Mouse (Mus musculus): Measurements from ENCODE around the gene Mgat5. TPM values are rescaled to one million over a fixed set of nuclear protein-coding genes. Genes with fewer than 3 reads are reported as not detected.

Gene Mgat5
- total RNA-seq, 4 experiments from 2014 or later, result 0.44 to 0.99 (median 0.85) TPM

DNA sequence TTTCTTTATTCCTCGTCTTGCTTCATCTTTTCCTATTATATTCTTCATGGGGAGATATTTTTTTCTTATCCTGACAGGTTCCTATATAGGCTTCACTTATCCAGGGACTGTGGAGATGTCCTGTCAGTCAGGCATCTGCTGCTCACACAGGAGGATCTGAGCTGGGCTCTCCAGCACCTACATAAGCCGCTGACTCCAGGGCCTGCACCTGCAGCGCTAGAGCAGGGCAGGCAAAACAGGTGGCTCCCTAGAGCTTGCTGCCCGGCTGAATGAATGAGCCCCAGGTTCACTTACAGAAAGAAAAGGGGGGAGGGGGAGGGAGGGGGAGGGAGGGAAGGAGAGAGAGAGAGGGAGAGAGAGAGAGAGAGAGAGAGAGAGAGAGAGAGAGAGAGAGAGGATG is 175.3 kb downstream of the Mgat5 start:
- no peak for DNase-seq (ENCODE audit: low spot score in 2 of 2)

DNA sequence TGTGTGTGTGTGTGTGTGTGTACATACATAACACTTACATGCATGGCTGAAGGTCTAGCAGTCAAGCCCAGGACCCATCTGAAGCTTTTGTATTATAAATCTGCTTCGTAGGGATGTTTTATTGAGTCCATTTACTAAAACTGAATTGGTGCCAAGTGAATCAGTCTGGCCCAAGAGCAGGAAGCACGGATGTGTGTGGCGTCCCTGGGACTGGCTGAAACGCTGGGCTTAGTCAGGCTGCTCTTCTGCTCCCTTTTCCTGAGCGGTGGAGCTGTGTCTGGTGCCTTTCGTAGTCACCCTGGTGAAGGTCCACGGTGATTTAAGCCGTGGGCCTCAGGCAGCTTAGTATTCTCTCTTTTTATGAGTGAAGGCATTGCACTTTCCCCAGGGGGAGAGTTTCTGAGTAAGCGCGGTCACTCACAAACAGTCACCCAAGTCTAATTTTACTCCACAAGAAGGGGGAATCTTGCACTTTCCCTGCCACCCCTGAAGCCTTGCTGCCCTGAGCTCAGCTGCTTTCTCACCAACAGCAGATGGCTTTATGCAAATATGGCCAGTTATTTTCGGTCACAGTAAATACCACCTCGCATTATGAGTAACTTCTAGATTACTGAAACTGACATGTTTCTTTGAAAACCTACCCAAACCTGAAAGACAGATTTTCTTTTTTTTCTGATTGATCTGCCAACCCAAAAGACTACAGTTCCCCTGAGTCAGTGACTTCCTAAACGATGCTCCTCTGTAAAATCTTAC is 176.1 kb downstream of the Mgat5 start:
- DNase-seq (ENCODE audit: low spot score in 2 of 2), result no peak

DNA sequence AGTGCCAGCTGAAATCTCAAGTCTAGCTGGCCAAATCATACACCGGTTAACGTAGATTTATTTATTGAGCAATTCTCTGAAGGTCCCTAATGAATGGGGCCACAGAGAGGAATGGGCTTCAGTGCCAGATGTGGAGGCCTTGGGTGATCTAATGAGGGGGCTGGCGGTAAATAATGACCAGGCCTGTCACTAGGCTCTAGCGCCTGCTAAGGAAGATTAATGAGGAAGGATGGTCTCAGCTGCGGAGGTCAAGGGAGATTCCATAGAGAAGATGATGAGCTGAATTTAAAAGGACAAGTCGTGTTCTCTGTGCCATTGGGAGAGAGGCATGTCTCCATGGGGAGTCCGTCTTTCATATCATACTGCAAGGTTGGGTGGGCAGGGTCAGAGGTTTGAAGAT is 178.3 kb downstream of the Mgat5 start:
- no peak for DNase-seq (ENCODE audit: low spot score in 2 of 2)

DNA sequence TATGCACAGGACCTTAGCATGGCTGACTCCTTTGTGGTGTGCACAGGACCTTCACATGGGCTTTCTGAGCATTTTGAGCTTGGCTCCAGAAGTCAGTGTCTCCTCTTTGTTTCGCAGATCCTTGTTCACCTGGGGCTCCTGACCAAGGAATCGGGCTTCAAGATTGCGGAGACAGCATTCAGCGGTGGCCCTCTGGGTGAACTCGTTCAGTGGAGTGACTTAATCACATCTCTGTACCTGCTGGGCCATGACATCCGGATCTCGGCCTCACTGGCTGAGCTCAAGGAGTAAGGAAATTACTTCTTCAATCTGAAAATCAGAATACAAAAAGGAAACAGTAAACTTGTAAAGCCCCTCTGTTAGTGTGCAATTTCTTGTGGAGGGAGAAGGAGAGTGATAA is 182.4 kb downstream of the Mgat5 start:
- no peak for DNase-seq (ENCODE audit: low spot score in 2 of 2)

DNA sequence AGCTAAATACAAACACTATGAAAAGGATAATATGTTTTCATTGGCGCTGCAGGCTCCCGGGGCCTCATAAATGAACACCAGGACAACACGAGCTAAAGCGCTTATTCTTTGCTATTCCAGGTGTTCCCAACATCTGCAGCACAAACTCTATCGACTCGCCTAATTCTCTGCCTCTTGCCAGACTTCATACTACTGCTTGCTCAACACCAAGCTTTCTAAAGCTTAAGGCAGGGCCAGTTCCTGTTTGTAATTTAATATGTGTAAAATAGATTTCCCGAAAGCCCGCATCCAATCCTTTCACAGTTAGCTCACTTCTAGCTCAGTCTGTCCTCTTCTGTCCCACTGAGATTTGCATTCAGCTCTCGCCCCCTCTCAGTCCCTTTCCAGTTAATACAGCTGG is 182.8 kb downstream of the Mgat5 start:
- no peak for DNase-seq (ENCODE audit: low spot score in 2 of 2)

DNA sequence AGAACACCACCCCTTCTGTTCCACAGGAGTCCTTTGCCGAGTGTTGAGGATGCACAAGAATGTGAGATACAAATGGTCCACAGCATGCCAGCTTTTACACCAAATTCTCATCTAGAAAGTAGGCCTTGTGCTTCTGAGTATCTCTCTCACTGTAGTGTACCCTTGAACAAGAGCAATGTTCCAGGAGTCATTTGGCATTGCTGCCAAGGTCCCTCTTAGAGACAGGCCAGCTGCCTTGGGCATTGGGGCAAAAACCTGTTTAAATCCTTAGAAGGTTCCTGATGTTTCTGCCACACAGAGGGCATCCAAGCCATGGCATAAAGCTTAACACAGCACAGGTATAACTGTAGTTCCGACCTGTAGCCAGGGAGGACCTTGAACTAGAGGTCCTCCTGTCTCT is 189.9 kb downstream of the Mgat5 start:
- no peak for DNase-seq (ENCODE audit: low spot score in 2 of 2)

DNA sequence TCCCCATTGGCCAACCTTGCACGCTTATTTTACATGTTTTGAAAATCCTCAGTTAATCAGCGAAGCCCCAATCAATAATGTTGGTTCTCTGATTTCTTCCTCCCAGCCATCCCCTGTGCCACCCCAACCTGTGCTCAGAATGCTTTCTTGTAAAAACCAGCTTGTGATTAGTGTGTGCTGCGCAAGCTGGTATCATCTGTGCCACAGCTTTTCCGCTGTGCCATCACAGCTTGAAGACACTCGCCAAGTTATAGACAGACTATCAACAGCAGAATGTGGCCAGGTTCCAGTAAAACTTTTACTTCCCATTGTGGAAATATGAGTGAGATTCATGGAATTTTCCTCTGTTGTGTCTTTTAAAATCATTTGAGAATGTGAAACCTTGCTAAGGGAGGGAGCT is 190.9 kb downstream of the Mgat5 start:
- no peak for DNase-seq (ENCODE audit: low spot score in 2 of 2)

DNA sequence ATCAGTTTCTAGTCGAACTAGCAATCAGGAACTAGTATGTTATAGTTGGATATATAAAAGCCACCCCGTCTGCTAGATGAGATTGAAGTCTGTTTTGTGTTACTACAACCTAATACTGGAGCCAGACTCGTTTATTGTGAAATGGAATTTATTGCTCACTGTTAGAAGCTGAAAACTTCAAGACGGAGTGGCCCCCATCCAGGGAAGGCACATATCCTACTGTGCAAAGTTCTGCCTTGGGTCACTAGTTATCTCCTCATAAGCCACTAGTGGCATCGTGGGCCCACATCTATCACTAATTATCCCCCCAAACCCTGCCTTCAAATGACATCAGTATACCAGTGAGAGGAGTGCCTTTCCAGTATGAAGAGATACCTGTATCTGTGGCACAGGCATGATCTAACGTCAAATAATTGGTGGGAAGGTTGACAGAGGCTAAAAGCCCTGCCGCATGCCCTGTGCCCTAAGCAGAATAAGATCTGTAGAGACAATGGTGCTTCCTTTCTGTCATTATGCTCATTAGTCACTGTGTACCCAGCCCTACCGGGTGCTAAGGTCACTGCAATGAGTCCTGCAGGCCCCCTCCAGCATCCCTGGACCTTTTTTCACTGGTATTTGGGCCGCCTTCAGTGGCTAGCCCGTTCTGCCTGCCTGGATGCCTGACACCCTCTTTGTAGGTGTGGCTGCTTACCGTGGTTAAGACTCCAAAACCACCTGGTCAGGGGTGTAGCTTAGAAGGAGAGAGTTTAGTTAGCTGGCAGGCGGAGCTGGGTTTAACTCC is 191.9 kb downstream of the Mgat5 start:
- no peak for DNase-seq (ENCODE audit: low spot score in 2 of 2)

DNA sequence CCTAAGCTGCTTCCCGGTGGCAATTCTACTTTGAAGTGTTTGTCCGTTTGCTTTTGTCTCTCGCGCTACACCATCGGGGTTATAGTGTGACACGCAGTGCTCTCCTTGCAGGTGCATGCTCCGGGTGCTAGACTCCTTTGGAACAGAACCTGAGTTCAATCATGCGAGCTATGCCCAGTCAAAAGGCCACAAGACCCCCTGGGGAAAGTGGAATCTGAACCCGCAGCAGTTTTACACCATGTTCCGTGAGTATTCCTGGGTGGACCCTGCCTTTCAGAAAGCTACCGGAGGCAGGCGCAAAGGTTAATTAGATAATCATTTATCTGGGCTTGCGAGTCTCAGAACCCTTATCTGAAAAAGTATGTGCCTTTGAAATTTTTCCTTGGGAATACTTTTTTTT is 192.6 kb downstream of the Mgat5 start:
- DNase-seq (ENCODE audit: low spot score in 2 of 2), result no peak

DNA sequence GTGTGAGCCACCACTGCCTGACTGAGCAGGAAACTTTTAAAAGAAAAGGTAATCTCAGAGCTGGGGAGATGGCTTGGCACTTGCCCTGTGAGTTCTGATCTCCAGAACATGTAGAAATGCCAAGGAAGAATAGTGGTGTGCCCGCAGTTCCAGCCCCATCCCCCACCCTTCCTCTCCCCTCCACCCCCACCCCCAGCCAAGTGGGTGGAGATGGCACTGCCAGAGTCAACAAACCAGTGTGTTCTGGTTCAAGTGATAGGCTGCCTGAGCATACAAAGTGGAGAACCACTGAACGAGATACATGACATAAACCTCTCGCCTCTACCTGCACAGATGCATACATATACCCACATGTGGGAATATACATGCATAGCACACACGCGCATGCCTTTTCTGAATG is 193.4 kb downstream of the Mgat5 start:
- no peak for DNase-seq (ENCODE audit: low spot score in 2 of 2)

DNA sequence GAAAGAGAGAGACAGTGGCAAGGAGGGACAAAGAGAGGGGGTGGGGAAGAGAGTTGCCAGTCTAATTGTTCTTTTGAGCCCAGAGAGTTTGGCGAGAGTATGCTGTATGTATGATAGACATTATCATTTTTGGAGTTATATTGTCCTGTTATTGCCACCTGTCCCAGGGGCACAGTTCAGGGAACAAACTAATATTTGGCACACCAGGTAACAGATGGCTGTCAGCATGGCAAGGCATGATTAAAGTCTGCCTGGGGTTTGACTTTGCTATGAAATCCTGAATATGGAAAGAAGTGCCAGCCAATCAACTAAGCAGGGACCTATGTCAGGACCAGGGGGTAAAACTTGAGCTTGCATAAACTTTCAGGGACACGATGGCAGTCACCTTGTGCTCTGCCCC is 195.4 kb downstream of the Mgat5 start:
- DNase-seq (ENCODE audit: low spot score in 2 of 2), result no peak

DNA sequence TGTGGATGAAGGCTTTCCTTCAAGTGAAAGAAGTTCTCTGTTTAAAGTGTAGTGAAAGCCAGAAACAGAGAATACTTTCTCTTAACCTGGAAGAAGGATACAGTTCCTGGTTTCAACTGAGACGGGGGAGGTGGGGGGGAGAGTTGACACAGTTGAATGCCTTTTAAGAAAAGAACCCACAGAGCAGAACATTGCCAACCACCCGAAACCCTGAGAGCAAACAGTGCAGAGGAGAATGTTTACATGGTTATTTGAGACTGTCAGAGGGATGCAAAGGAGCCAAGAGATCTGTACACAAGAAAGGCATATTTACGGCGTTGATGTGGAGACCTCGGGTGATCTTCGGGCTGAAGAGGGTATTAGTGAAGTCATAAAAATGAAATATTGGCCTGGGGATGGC is 195.9 kb downstream of the Mgat5 start:
- DNase-seq (ENCODE audit: low spot score in 2 of 2), result no peak

DNA sequence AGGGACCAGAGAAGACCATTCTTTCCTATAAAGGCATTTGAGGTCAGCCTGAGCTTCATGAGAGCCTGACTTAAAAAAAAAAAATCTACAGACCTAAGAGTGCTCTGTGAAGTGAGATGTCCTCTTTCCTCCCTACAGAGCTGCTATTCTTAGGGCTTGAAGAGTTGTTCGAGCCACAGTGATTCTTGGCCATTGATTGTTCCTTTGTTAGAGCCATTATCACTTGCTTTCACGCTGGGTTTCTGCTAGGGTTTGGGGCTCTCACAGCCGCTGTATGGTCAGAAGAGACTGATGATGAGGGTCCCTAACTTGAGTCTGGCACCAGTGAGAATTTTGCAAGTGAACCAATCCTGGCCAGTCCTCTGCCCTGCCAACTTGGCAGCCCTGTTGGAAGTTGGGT is 199.8 kb downstream of the Mgat5 start:
- DNase-seq (ENCODE audit: low spot score in 2 of 2), result no peak

DNA sequence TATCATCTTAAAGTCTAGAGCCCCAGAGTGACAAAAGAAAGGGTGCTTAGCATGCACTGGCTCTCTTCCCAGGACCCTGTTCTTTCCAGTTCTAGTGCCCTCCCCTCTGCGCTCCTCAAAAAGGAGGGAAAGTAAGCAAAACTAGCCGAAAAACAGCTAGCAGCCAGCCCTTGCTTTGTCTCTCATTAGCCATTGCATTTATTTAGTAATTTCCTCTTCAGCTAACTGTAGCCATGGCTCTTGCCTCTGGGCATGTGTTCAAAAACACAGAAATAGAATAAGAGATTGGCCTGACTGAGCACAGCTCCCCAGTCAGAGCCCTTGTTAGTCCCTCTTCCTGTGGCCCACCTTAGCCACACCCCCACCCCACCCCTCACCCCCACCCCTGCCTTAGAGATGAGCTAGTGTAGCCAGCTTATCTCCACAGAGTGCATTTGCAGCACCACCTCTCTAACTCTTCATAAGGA is 204.2 kb downstream of the Mgat5 start:
- DNase-seq (ENCODE audit: low spot score in 2 of 2), result no peak

DNA sequence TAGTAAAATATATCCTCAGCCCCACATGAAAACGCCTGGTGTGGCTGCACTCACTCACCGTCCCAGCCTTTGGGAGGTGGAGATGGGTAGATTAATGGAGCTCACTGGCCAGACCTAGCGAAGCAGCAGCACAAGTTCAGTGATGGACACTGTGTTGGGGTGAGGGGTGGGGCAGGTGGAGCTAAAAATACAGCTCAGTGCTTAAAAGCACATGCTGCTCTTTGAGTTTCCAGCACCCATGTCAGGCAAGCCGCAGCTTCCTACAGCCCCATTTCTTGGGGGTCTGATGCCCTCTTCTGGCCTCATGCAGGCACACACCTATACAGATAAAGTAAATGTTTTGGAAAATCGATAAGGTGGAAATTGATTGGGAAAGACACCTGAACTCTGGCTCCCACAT is 204.7 kb downstream of the Mgat5 start:
- DNase-seq (ENCODE audit: low spot score in 2 of 2), result no peak

DNA sequence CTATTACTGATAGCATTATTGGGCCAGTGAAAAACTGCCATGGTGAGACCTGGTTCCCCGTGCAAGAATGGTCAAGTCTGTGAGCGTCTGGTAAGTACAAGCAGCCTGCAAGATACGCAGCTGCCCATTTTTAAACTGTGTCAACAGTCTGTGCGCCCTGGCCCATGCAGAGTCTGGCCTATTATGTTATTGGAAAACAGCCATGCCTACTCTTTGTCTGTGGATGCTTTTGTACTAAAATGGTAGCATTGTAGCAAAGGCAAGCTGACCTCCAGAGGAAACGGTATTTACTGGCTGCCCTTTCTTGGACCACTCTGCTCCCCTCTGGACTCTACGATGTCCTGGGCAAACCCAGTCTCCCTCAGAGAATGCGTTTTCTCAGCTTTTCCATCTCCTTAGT is 209.7 kb downstream of the Mgat5 start:
- DNase-seq (ENCODE audit: low spot score in 2 of 2), result no peak

DNA sequence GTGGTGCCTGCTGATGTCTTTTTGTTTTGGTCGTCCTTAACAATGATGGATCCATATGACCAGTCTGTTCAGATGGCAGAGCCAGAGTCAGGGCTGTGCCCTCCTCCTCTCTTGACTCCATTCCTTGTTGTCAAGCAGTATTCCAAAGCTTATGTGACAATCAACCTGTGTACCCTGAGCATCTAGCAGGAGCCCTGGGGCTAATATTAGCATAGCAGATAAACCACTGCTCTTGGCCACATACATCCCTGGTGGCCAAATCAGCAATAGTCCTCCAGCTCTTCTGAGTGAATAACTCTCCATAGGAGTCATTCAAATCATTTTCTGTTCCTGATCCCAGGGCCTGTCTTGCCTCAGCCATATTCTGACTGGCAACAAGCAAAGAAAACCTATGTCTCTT is 211.1 kb downstream of the Mgat5 start:
- no peak for DNase-seq (ENCODE audit: low spot score in 2 of 2)

DNA sequence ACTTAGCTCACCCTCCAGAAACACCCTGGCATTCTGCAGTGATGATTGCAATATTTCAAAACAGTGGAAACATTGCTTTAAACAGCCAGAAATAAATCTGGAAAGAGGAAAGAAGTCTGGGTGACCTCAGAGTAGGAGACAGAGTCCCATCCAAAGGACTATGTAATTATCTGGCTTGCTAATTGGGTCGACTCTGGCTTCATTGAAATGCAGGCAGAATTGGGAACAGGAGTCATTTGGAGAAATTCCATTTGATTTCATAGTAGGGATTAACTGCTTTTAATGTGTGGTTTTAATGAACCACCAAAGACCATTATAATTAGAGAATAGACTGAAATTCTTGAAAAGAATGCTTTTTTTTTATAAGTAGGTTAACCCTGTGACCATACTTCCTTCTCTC is 212.2 kb downstream of the Mgat5 start:
- no peak for DNase-seq (ENCODE audit: low spot score in 2 of 2)

DNA sequence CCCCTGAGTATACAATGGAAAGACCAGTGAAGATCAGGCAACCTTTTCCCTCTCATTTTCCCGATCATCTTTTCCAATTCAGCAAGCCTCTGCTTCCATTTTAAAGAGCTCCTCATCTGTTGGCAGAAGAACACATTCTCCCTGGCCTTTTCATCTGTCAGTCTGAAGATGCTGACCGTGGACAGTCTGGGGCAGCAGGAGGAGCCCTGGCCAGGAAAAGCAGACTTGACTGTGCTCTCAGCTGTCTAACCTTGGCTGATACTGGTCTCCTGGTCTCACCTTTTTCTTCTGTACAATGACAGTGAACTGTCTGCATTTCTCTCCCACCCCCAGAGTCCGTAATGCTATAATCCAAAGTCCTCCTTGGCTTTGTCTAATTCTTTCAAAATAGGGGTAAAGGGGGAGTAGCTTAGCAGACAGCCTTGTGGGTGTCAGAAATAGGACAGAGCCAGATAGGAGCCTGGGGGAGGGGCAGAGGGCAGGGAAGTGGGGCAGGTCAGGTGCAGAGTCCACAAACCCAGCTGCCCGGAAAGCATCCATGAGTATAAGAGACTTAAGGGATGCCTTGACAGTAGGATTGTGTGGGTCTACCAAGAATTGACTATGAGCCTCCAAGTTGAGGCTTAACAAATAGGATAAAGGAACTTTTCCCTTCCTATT is 214.2 kb downstream of the Mgat5 start:
- DNase-seq (ENCODE audit: low spot score in 2 of 2), result no peak

DNA sequence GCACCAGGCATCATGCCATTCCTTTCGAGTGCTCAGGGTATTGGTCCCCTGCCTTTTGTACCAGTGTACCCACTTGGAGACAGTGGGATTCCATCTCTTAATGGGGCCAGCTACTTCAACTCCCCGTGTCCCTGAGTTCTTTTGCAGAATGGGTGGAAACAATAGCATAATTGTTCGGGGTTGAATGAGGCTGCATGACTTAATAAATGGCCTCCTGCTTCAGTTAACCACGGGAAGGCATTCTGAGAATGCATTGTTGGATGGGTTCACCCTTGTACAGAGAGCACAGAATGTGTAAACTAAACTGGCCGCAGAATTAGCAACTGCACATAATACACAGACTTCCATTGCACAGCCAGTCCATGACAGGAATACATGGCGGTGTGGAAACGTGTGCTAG is 214.8 kb downstream of the Mgat5 start:
- DNase-seq (ENCODE audit: low spot score in 2 of 2), result no peak

DNA sequence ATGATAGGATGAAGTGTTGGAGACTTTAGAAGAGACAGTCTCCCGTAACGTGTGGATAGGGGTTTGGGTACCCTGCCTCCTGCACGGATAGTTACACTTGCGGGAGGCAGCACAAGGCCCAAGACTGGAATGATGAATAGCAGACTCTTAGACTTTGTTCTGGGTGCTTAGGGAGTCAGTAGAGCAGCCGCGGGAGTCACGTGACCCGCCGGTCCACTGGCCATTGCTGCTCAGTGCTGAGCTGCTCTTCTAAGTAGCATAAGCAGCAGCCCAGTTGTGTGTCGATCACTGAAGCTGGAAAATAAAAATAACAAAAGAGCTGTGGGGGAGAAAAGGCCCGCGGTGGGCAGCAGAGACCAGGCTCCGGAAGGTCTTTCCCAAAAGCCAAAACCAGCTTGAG is 215.6 kb downstream of the Mgat5 start:
- no peak for DNase-seq (ENCODE audit: low spot score in 2 of 2)

DNA sequence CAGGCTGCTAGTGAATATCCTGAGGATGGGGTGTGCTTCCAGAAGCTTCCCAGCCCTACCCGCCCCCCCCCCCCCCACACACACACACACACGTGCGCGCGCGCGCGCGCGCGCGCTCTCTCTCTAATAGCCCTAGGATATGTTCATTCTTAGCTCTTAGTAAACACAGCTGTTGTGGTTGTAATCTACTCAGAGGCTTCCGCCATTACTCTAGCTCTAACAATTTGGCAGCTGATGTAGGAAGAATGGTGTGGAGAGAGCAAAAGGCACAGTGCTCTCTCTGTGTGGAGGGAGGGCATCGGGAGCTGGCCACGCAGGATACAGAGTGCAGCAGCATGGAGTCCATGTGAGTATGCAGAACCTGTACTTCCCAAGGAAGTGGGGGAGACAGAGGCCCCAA is 216.0 kb downstream of the Mgat5 start:
- no peak for DNase-seq (ENCODE audit: low spot score in 2 of 2)

DNA sequence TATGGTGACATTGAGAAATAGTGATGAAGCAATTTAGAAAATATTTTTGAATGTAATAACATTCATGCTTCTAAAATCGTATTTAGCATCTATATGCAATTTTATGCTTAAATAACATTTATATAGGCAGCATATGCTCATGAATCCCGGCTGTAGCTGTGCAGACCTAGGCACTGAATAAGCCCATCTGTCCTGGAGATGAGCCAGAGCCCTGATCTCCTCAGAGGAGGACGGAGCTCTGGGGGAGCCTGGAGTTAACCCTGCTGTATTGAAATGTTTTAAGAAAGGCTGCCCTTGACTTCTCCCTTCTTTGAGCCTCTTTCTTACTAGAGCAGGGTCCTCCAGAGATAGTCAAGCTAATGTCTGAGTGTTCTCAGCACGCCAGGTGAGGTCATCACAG is 217.8 kb downstream of the Mgat5 start:
- no peak for DNase-seq (ENCODE audit: low spot score in 2 of 2)

All from gastrocnemius, adult 8-10 months (tissue).